Mouse (Mus musculus): ENCODE data around the gene Eps15.

Eps15 gene

DNA sequence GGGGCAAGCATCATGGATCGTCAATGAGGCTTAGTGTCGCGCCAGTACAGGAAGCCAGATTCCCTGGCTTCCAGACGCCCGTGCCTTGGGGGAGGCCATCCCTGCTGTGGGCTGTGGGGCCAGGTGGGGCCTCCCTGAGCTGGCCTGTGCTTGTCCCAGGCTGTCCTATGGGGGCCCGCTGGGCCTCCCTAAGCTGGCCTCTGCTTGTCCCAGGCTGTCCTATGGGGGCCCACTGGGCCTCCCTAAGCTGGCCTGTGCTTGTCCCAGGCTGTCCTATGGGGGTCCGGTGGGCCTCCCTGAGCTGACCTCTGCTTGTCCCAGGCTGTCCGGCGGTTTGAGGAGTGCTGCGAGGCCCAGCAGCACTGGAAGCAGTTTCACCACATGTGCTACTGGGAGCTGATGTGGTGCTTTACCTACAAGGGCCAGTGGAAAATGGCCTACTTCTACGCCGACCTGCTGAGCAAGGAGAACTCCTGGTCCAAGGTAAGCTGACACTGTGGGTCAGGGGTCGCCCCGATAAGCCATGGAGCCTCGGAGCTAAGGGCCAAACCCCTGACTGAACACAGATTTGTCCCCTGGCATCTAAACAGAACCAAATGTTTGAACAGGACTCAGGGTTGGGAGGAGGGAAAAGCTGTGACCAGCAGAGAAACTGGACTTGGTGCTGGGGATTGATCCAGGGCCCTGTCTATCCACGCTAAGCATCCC is 152.8 kb downstream of the Eps15 start:
- CTCF ChIA-PET, result no interaction called here

DNA sequence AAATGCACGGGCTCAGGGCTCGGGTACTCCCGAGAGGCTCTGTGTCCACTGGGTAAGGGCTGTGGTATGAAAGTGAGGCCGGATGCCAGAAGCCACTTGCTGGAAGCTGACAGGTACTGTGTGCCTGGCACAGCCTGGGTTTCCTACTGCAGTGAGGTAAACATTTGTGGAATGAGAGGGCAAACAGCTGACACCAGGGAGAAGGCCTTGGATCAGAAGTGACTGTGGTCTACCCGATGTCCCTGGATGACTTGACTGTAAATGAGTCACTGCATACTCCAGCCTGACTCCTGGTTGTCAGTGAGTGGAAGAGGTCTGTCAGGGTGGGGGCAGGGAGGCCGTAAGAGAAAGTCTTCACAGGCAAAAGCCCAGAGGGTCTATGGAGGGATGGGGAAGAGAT is 153.6 kb downstream of the Eps15 start:
- CTCF ChIA-PET, result no interaction called here

DNA sequence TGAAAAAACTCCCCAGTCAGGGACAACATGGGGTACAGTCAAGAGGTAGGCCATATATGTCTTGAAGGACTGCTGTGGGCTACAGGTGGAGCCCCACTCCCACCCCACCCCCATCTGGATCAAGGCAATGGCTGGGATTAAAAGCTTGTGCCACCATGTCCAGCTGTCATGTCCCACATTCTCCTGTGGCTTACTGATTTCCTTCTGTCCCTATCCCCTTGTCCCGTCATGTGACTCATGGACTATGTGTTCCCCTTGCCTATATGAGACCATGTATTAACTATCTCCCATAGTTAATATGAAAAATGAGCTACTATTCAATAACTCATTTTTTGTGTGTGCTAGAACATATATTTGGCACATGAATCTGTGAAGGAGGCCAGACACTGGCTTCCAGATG is 154.2 kb downstream of the Eps15 start:
- CTCF ChIA-PET, result interaction anchor here (0.7 kb wide), 1 partner anchor 27 kb away, joined by 5 read pairs; no protein-coding TSS in a partner anchor
